Mouse (Mus musculus): ENCODE data around the gene Pkig. TPM values are rescaled to one million over a fixed set of nuclear protein-coding genes. Genes with fewer than 3 reads are reported as not detected.

Gene Pkig
- polyA plus RNA-seq, 1 experiment = 152 TPM

DNA sequence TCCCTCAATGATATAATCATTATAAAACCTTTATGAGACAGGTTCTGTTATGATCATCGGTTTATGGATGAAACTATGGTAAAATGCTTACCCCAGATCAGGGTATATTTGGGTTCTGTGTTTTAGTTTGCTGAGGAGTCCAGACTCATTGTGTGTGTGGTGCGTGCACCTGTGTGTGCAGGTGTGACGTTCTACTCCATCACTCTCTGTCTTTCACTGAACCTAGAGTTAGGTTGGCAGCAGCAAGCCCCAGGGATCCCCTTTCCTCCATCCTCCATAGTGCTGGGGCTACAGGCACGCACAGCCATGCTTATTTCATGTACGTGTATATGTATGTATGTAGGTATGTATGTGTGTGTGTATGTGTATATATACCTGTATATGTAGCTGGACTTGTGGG lies 3.9 kb downstream of the Pkig start:
- no peak for TF ChIP-seq POLR2A (IDR thresholded peaks at IDR 0.05; ENCODE audit: borderline replicate concordance, control insufficient read depth, low read depth, low read length)
- no peak for TF ChIP-seq CTCF (IDR thresholded peaks at IDR 0.05; ENCODE audit: control insufficient read depth, insufficient read depth, low read length)
- Histone ChIP-seq H3K4me3 (replicated peaks; ENCODE audit: control insufficient read depth, low read depth, low read length) (peak overlapping the region; percentile 19), H3K4me1 (ENCODE audit: control insufficient read depth, insufficient read depth, low read length) (peaks cover 15% of the 10 kb centered on the region), H3K27ac (ENCODE audit: control insufficient read depth, insufficient read depth, low read depth, low read length, poor library complexity) (peak overlapping the region; percentile 87)
- WGBS = 80% methylated on average over 5 of the region's 5 CpGs

DNA sequence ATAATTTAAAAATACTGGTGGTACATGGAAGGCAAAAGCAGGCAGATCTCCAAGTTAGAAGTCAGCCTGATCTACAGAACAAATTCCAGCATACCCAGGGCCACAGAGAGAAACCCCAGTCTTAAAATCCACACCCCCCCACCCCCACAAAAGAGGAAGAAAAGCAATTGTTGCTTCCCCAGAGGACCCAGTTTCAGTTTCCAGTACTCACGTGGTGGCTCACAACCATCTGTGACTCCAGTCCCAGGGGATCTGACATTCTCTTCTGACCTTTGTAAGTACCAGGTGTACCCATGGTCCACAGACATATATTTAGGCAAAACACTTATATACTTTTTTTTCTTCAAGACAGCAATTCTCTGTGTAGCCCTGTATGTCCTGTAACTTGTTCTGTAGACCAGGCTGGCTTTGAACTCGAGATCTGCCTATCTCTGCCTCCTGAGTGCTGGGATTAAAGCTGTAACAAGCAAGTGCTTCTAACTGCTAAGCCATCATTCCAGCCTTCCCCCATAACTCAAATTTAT lies 4.6 kb downstream of the Pkig start:
- TF ChIP-seq CTCF (IDR thresholded peaks at IDR 0.05; ENCODE audit: control insufficient read depth, insufficient read depth, low read length) = no peak
- no peak for TF ChIP-seq POLR2A (IDR thresholded peaks at IDR 0.05; ENCODE audit: borderline replicate concordance, control insufficient read depth, low read depth, low read length)
- Histone ChIP-seq H3K4me3 (replicated peaks; ENCODE audit: control insufficient read depth, low read depth, low read length) (no peak overlapping the region), H3K4me1 (ENCODE audit: control insufficient read depth, insufficient read depth, low read length) (peaks cover 15% of the 10 kb centered on the region), H3K27ac (ENCODE audit: control insufficient read depth, insufficient read depth, low read depth, low read length, poor library complexity) (peak overlapping the region; percentile 87; the same call in 1 of the 2 replicates)
- WGBS = 21% methylated on average over 2 of the region's 2 CpGs

GRCm38 (mm10) chr2:163663930-163664329 lies 5.7 kb downstream of the Pkig start:
- Histone ChIP-seq H3K27ac (ENCODE audit: control insufficient read depth, insufficient read depth, low read depth, low read length, poor library complexity) (no peak overlapping the region), H3K4me1 (ENCODE audit: control insufficient read depth, insufficient read depth, low read length) (peaks cover 15% of the 10 kb centered on the region), H3K4me3 (replicated peaks; ENCODE audit: control insufficient read depth, low read depth, low read length) (no peak overlapping the region)
- WGBS = 48% methylated on average over 3 of the region's 3 CpGs
- TF ChIP-seq POLR2A (IDR thresholded peaks at IDR 0.05; ENCODE audit: borderline replicate concordance, control insufficient read depth, low read depth, low read length) (no peak), CTCF (IDR thresholded peaks at IDR 0.05; ENCODE audit: control insufficient read depth, insufficient read depth, low read length) (no peak)

- TF ChIP-seq CTCF (IDR thresholded peaks at IDR 0.05; ENCODE audit: control insufficient read depth, insufficient read depth, low read length) (no peak), POLR2A (IDR thresholded peaks at IDR 0.05; ENCODE audit: borderline replicate concordance, control insufficient read depth, low read depth, low read length) (no peak)
- Histone ChIP-seq H3K4me1 (ENCODE audit: control insufficient read depth, insufficient read depth, low read length) (peaks cover 7% of the 10 kb centered on the region), H3K27ac (ENCODE audit: control insufficient read depth, insufficient read depth, low read depth, low read length, poor library complexity) (no peak overlapping the region), H3K4me3 (replicated peaks; ENCODE audit: control insufficient read depth, low read depth, low read length) (no peak overlapping the region)
- WGBS = 70% methylated on average over 1 of the region's 1 CpGs
These were observed 8.9 kb downstream of the Pkig start for GRCm38 (mm10) chr2:163667045-163667444.

DNA sequence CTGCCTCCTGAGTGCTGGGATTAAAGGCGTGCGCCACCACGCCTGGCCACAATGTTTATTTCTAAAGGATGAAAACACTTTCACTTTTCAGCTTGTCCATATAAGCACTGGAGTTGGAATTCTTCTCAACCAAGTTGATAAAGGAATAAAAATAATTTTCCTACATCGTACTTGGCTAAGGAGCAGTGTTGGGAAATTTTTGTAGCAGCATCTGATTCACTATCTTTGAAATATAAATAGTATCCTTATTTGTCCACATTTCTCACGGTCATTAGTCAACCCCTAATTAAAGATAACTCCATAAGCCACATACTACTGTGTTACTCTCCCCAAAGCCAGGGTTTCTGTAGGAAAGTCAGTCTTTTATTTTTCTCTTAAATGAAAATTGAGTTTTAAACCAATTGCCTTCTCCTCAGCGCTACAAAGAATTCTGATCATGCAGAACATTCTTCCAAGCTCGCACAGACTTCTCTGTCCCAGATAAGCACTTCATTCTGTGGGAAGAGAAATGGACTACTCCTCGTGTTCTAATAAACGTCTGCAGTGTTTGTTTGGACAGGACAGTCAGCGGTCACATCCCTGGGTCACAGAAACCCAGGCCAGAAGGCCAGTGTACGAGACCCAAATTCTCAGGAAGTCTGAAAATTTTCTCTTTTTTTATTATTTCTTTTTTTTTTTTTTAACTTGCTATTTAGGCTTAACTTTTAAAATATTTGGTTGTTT lies 12.8 kb downstream of the Pkig start:
- Histone ChIP-seq H3K27ac (ENCODE audit: control insufficient read depth, insufficient read depth, low read depth, low read length, poor library complexity) (no peak overlapping the region), H3K4me1 (ENCODE audit: control insufficient read depth, insufficient read depth, low read length) (peaks cover 3% of the 10 kb centered on the region), H3K4me3 (replicated peaks; ENCODE audit: control insufficient read depth, low read depth, low read length) (no peak overlapping the region)
- 91% methylated on average over 11 of the region's 11 CpGs for WGBS
- TF ChIP-seq POLR2A (IDR thresholded peaks at IDR 0.05; ENCODE audit: borderline replicate concordance, control insufficient read depth, low read depth, low read length) = no peak
- TF ChIP-seq CTCF (IDR thresholded peaks at IDR 0.05; ENCODE audit: control insufficient read depth, insufficient read depth, low read length) = no peak

GRCm38 (mm10) chr2:163674397-163674796 lies 16.2 kb downstream of the Pkig start:
- peaks cover 6% of the 10 kb centered on the region for H3K4me1 ChIP-seq (ENCODE audit: control insufficient read depth, insufficient read depth, low read length)
- TF ChIP-seq POLR2A (IDR thresholded peaks at IDR 0.05; ENCODE audit: borderline replicate concordance, control insufficient read depth, low read depth, low read length) = no peak
- TF ChIP-seq CTCF (IDR thresholded peaks at IDR 0.05; ENCODE audit: control insufficient read depth, insufficient read depth, low read length) = no peak
- no peak overlapping the region for H3K4me3 ChIP-seq (replicated peaks; ENCODE audit: control insufficient read depth, low read depth, low read length)
- WGBS = 74% methylated on average over 5 of the region's 5 CpGs
- no peak overlapping the region for H3K27ac ChIP-seq (ENCODE audit: control insufficient read depth, insufficient read depth, low read depth, low read length, poor library complexity)

- WGBS = 81% methylated on average over 5 of the region's 5 CpGs
- TF ChIP-seq CTCF (IDR thresholded peaks at IDR 0.05; ENCODE audit: control insufficient read depth, insufficient read depth, low read length) = no peak
- no peak for TF ChIP-seq POLR2A (IDR thresholded peaks at IDR 0.05; ENCODE audit: borderline replicate concordance, control insufficient read depth, low read depth, low read length)
- Histone ChIP-seq H3K4me3 (replicated peaks; ENCODE audit: control insufficient read depth, low read depth, low read length) (no peak overlapping the region), H3K27ac (ENCODE audit: control insufficient read depth, insufficient read depth, low read depth, low read length, poor library complexity) (peak overlapping the region; percentile 47; the same call in 1 of the 2 replicates), H3K4me1 (ENCODE audit: control insufficient read depth, insufficient read depth, low read length) (peaks cover 6% of the 10 kb centered on the region)
These were observed 17.0 kb downstream of the Pkig start for GRCm38 (mm10) chr2:163675144-163675619.

GRCm38 (mm10) chr2:163675662-163676061 lies 17.5 kb downstream of the Pkig start:
- no peak for TF ChIP-seq POLR2A (IDR thresholded peaks at IDR 0.05; ENCODE audit: borderline replicate concordance, control insufficient read depth, low read depth, low read length)
- no peak for TF ChIP-seq CTCF (IDR thresholded peaks at IDR 0.05; ENCODE audit: control insufficient read depth, insufficient read depth, low read length)
- WGBS = 63% methylated on average over 6 of the region's 6 CpGs
- peaks cover 6% of the 10 kb centered on the region for H3K4me1 ChIP-seq (ENCODE audit: control insufficient read depth, insufficient read depth, low read length)
- no peak overlapping the region for H3K27ac ChIP-seq (ENCODE audit: control insufficient read depth, insufficient read depth, low read depth, low read length, poor library complexity)
- no peak overlapping the region for H3K4me3 ChIP-seq (replicated peaks; ENCODE audit: control insufficient read depth, low read depth, low read length)
